Mouse (Mus musculus) forebrain, embryonic 16.5 days (tissue): ENCODE results near the gene Gpbp1l1. TPM values are rescaled to one million over a fixed set of nuclear protein-coding genes. Genes with fewer than 3 reads are reported as not detected.

Experiments
- ATAC-seq: fragments of 200-750 bp; cut with Nextera tagmentation; 2 replicates; pipeline ENCODE4 v1.8.0; 2017; ENCODE audit warnings: mild to moderate bottlenecking, moderate library complexity
- H3K27ac ChIP-seq: fragments of 300-500 bp; sonication (generic); 2 replicates; pipeline ENCODE4 v1.5.1; 2014; ENCODE audit warnings: low read length, control low read depth
- H3K27me3 ChIP-seq: fragments of 300-500 bp; sonication (generic); replicated peaks from 2 replicates; pipeline ENCODE4 v1.6.1; 2014; ENCODE audit warnings: low read length; ENCODE audit not compliant: control insufficient read depth, insufficient read depth
- H3K36me3 ChIP-seq: fragments of 300-500 bp; sonication (generic); 2 replicates; pipeline ENCODE4 v1.6.1; 2014; ENCODE audit not compliant: control insufficient read depth, insufficient read depth
- H3K4me1 ChIP-seq: fragments of 300-500 bp; sonication (generic); replicated peaks from 2 replicates; pipeline ENCODE4 v1.6.1; 2014; ENCODE audit warnings: low read length; ENCODE audit not compliant: control insufficient read depth, insufficient read depth
- H3K4me2 ChIP-seq: fragments of 300-500 bp; sonication (generic); 2 replicates; pipeline ENCODE4 v1.6.1; 2014; ENCODE audit warnings: mild to moderate bottlenecking, low read length, control low read depth
- H3K4me3 ChIP-seq: fragments of 300-500 bp; sonication (generic); replicated peaks from 2 replicates; pipeline ENCODE4 v1.5.1; 2014; ENCODE audit warnings: mild to moderate bottlenecking, low read length, control low read depth
- H3K9ac ChIP-seq: fragments of 300-500 bp; sonication (generic); replicated peaks from 2 replicates; pipeline ENCODE4 v1.6.1; 2014; ENCODE audit warnings: low read depth, low read length, control low read depth
- H3K9me3 ChIP-seq: fragments of 300-500 bp; sonication (generic); 2 replicates; pipeline ENCODE4 v1.6.1; 2016; ENCODE audit warnings: low read length; ENCODE audit not compliant: control insufficient read depth
- WGBS: fragments of 180-500 bp; shearing (Covaris S2); extraction: QIAGEN DNeasy Blood & Tissue Kit; methylation state at CpG from one replicate; pipeline ENCODE4 v1.1.7; 2014; 5-methylcytosine and 5-hydroxymethylcytosine counted together
- polyA plus RNA-seq: library from polyadenylated mRNA; unstranded; fragments of >200 nt; fragmentation: Nextera tagmentation; extraction: Ambion mirVana; gene quantifications from 2 replicates; pipeline ENCODE4 v1.2.1, GENCODE M21; 2015

The Gpbp1l1 gene
- polyA plus RNA-seq, 1 experiment from 2014 or later: 19.0 TPM

- Histone ChIP-seq H3K9me3 (no peaks in the 10 kb centered on the region), H3K36me3 (no peaks in the 10 kb centered on the region; the same call in 1 of the 2 replicates), H3K4me3 (peak overlapping the region; percentile 97), H3K27me3 (no peaks in the 10 kb centered on the region), H3K4me2 (peak overlapping the region; percentile 79), H3K9ac (peak overlapping the region; percentile 86), H3K4me1 (peaks cover 15% of the 10 kb centered on the region), H3K27ac (no peak overlapping the region)
- no peak for ATAC-seq
- WGBS: 4% methylated on average over 15 of the region's 15 CpGs
Observed at GRCm38 (mm10) chr4:116558151-116558882, 859 bp downstream of the Gpbp1l1 start.

GRCm38 (mm10) chr4:116595793-116596192 lies 38.3 kb downstream of the Gpbp1l1 start:
- ATAC-seq: no peak
- Histone ChIP-seq H3K9me3 (no peaks in the 10 kb centered on the region), H3K27ac (no peak overlapping the region), H3K4me1 (peaks cover 16% of the 10 kb centered on the region), H3K4me3 (no peak overlapping the region), H3K9ac (no peak overlapping the region), H3K4me2 (no peak overlapping the region), H3K27me3 (no peaks in the 10 kb centered on the region), H3K36me3 (peaks cover 5% of the 10 kb centered on the region)
- WGBS: 86% methylated on average over 8 of the region's 8 CpGs

- ATAC-seq: no peak
- H3K36me3 ChIP-seq: peaks cover 10% of the 10 kb centered on the region
- 25% methylated on average over 5 of the region's 5 CpGs for WGBS
Observed at GRCm38 (mm10) chr4:116596379-116596778, 38.9 kb downstream of the Gpbp1l1 start, which contains the start of gene Ccdc17. Gene Ccdc17 (plus strand): TSS chr4:116596654.

DNA sequence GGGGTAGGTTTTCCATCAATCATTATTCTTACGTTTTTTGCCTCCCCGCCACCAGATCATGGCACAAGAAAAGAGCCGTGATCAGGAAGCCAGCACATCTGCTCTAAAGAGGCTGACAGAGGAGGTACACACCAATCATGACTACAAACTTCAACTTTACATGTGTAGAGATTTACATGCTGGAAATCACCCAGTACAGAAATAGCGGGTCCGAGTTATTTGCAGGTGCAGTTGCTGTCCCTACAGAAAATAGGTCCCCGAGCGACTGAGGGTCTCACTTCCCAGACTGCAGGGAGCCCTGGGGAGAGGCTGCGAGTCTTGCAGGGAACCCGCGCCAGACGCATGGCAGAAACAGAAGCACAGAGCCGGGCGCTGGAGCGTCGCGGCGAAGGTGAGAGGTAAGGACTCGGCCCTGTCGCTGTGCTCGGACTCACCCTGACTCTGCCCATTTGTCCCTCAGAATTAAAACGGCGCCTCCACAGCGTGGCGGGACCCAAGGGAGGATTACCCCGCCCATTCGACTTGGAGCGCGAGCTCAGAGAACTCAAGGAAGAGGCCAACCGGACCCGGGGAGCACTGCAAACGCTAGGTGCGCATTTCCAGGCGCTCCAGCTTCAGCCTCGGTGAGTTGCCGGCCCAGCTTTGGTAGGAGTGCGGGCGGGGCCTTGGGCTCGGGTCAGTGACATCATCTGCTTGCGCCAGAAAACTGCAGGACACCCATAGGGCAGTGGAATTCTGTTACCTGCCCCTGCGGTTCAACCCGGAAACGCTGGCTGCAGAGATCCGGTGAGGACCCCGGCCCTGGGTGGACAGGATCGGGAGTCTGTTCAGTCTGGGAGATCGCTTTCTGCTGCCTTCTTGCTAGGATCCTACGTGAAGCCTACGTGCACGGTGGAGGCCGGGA lies 39.8 kb downstream of the Gpbp1l1 start:
- H3K4me1 ChIP-seq: peaks cover 16% of the 10 kb centered on the region
- H3K4me2 ChIP-seq: peak overlapping the region; percentile 87
- H3K9ac ChIP-seq: peak overlapping the region; percentile 74
- ATAC-seq: peak; percentile 92
- peak overlapping the region; percentile 57 for H3K27ac ChIP-seq
- under 1% methylated on average over 50 of the region's 50 CpGs for WGBS
- peak overlapping the region; percentile 66 for H3K4me3 ChIP-seq
- no peaks in the 10 kb centered on the region for H3K9me3 ChIP-seq
- peaks cover 17% of the 10 kb centered on the region for H3K36me3 ChIP-seq
- H3K27me3 ChIP-seq: no peaks in the 10 kb centered on the region

More at GRCm38 (mm10) chr4:116596379-116596778, 38.9 kb downstream of the Gpbp1l1 start, which contains the start of gene Ccdc17:
- H3K4me1 ChIP-seq: peaks cover 16% of the 10 kb centered on the region
- peak within 1 kb of the TSS; percentile 87 for H3K4me2 ChIP-seq
- H3K27ac ChIP-seq: peak within 1 kb of the TSS; percentile 35; the same call in 1 of the 2 replicates
- H3K9ac ChIP-seq: peak within 1 kb of the TSS; percentile 74
- H3K9me3 ChIP-seq: no peaks in the 10 kb centered on the region
- H3K4me3 ChIP-seq: peak within 1 kb of the TSS; percentile 66
- H3K27me3 ChIP-seq: no peaks in the 10 kb centered on the region

DNA sequence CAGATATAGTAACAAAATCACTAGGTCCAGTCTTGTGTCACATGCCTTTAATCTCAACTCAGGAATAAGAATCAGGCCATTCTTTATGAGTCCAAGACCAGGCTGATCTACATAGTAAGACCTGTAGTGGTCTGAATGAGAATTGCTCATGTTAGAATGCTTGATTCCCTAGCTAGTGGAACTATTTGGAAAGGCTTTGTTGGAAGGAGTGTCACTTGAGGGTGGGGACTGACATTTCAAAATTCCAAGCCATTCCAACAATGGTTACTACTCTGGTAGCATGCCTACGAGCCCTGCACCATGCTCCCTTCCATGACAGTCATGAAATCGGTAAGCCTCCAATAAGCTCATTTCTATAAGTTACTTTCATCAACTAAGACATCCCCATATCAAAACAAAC lies 55.2 kb downstream of the Gpbp1l1 start:
- Histone ChIP-seq H3K27me3 (no peaks in the 10 kb centered on the region), H3K4me3 (no peak overlapping the region), H3K36me3 (peaks cover 47% of the 10 kb centered on the region), H3K9me3 (no peaks in the 10 kb centered on the region), H3K4me2 (no peak overlapping the region), H3K4me1 (no peaks in the 10 kb centered on the region), H3K9ac (no peak overlapping the region), H3K27ac (no peak overlapping the region)
- ATAC-seq: no peak
- WGBS: 90% methylated on average over 2 of the region's 2 CpGs

DNA sequence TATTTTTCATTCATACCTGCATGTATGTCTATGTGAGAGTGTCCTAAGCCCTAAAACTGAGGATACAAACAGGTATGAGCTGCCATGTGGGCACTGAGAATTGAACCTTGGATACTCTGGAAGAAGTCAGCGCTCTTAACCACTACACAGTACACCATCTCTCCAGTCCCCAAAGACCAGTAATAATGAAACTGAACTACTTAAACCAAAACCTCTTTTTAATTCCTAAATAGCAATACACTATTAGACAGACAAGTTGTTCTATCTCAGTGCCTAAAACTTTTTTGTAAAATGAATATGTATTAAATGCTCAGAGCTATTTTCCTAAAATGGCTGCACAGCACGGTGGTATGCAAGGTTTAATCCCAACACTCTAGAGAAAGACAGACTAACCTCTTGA lies 57.8 kb downstream of the Gpbp1l1 start:
- Histone ChIP-seq H3K36me3 (peaks cover 38% of the 10 kb centered on the region), H3K9me3 (no peaks in the 10 kb centered on the region), H3K4me3 (no peak overlapping the region), H3K27ac (no peak overlapping the region), H3K4me1 (no peaks in the 10 kb centered on the region), H3K4me2 (no peak overlapping the region), H3K27me3 (no peaks in the 10 kb centered on the region), H3K9ac (no peak overlapping the region)
- ATAC-seq: no peak
- 100% methylated on average over 2 of the region's 2 CpGs for WGBS

DNA sequence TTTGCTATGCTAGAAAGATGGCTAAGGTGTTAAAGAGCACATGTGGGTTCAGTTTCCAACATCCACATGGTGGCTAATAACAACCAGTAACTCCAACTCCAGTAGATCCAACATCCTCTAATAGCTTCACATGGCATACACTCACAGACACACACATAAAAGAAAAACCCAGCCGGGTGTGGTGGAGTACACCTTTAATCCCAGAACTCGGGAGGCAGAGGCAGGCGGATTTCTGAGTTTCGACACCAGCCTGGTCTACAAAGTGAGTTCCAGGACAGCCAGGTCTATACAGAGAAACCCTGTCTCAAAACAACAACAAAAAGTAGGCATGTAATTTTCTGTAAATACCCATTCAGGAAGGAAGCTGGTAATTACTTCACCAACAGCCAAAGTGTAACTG lies 67.4 kb downstream of the Gpbp1l1 start:
- no peak overlapping the region for H3K27ac ChIP-seq
- no peaks in the 10 kb centered on the region for H3K9me3 ChIP-seq
- peaks cover 16% of the 10 kb centered on the region for H3K4me1 ChIP-seq
- WGBS: 94% methylated on average over 4 of the region's 4 CpGs
- H3K4me2 ChIP-seq: no peak overlapping the region
- H3K9ac ChIP-seq: no peak overlapping the region
- no peaks in the 10 kb centered on the region for H3K27me3 ChIP-seq
- H3K4me3 ChIP-seq: no peak overlapping the region
- H3K36me3 ChIP-seq: 0 out of 2 replicates have a peak, but pooled peaks cover 2% of the 10 kb centered on the region
- no peak for ATAC-seq

DNA sequence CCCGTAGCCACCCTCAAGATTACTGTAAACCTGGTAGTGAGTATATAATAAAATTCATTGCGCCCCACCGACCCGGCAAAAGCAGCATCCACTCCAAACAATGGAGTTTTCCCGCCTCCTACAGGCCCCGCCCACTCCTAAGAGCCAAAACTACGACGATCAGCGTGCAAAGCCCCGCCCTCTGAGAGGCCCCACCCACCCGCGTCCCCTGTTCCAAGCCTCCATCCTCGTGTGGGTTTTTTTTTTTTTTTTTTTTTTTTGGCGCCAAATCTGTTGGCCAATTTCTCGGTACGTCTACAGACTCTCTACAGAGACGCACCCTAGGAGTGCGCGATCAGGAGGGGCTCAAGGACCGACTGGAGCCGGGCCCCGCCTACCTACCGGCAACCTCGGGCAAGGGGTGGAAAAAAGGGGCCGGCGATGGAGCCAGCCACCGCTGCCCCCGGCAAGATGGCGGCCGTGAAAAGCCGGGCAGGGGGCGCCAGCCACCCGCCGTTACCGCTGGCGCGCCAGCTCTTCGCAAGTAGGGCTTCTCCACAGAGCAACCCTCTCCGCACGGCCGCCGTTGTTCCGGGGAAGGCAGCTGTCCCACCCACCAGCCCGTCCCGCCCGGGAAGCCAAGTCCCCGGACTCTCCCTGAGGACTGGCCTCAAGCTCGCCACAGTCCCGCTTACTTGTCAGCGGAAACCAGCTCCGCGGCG lies 69.3 kb downstream of the Gpbp1l1 start:
- Histone ChIP-seq H3K9ac (peak overlapping the region; percentile 76), H3K4me1 (peaks cover 16% of the 10 kb centered on the region), H3K27me3 (no peaks in the 10 kb centered on the region), H3K27ac (peak overlapping the region; percentile 96), H3K36me3 (no peaks in the 10 kb centered on the region), H3K4me2 (peak overlapping the region; percentile 77), H3K4me3 (peak overlapping the region; percentile 92), H3K9me3 (no peaks in the 10 kb centered on the region)
- peak; percentile 78 for ATAC-seq
- WGBS: under 1% methylated on average over 50 of the region's 53 CpGs

- Histone ChIP-seq H3K4me1 (peaks cover 16% of the 10 kb centered on the region), H3K4me3 (peak overlapping the region; percentile 92), H3K27me3 (no peaks in the 10 kb centered on the region), H3K27ac (peak overlapping the region; percentile 96), H3K4me2 (peak overlapping the region; percentile 56), H3K9ac (peak overlapping the region; percentile 76), H3K9me3 (no peaks in the 10 kb centered on the region), H3K36me3 (no peaks in the 10 kb centered on the region)
- WGBS: under 1% methylated on average over 13 of the region's 13 CpGs
- ATAC-seq: peak; percentile 93
Observed at GRCm38 (mm10) chr4:116627359-116627716, 69.9 kb downstream of the Gpbp1l1 start.
